ENCODE assay signal across 8 mouse cellular contexts in genomic region chr7:4844245-4844916, GRCm38 (mm10). TPM values are rescaled to one million over a fixed set of nuclear protein-coding genes. Genes with fewer than 3 reads are reported as not detected.
DNase-seq lines count a peak whose midpoint lies in the region; ATAC-seq and TF ChIP-seq lines count a peak whose summit lies in the region.

Gene Shisa7, minus strand, starts transcription at chr7:4844696.

- H3K4me3 ChIP-seq in heart, embryonic 12.5 days, result peak within 1 kb of the TSS; percentile 43
- H3K4me3 ChIP-seq in heart, adult 2 months, result no peak within 1 kb of the TSS
- peak within 1 kb of the TSS; percentile 64 for H3K4me3 ChIP-seq in hindbrain, embryonic 16.5 days (ENCODE audit: low read length)
- H3K4me3 ChIP-seq in liver, embryonic 16.5 days (ENCODE audit: low read depth, low read length), result no peak within 1 kb of the TSS

- peak within 1 kb of the TSS; percentile 40; the same call in 1 of the 2 replicates for H3K9ac ChIP-seq in heart, embryonic 12.5 days
- H3K9ac ChIP-seq in heart, adult 2 months (ENCODE audit: low read depth, low read length), result no peak within 1 kb of the TSS
- peak within 1 kb of the TSS; percentile 68 for H3K9ac ChIP-seq in hindbrain, embryonic 16.5 days (ENCODE audit: low read depth, low read length)
- no peak within 1 kb of the TSS for H3K9ac ChIP-seq in liver, embryonic 16.5 days (ENCODE audit: low read depth, low read length)

- H3K9me3 ChIP-seq in heart, embryonic 12.5 days (replicated peaks), result peaks cover 13% of the 10 kb centered on the region; the same call in 1 of the 2 replicates
- H3K9me3 ChIP-seq in hindbrain, embryonic 16.5 days (ENCODE audit: control insufficient read depth, low read length), result no peaks in the 10 kb centered on the region
- H3K9me3 ChIP-seq in liver, embryonic 16.5 days (replicated peaks; ENCODE audit: control insufficient read depth, low read length), result no peaks in the 10 kb centered on the region

- TF ChIP-seq EP300 in heart, adult 2 months (IDR thresholded peaks at IDR 0.05; ENCODE audit: insufficient read depth, low read depth, low read length), result no peak

- peaks cover 92% of the 10 kb centered on the region for H3K27me3 ChIP-seq in heart, embryonic 12.5 days (replicated peaks)
- peaks cover 12% of the 10 kb centered on the region for H3K27me3 ChIP-seq in heart, adult 2 months (ENCODE audit: control insufficient read depth, insufficient read depth, low read length)
- no peaks in the 10 kb centered on the region for H3K27me3 ChIP-seq in hindbrain, embryonic 16.5 days (replicated peaks; ENCODE audit: control insufficient read depth, insufficient read depth, low read length)
- peaks cover 56% of the 10 kb centered on the region for H3K27me3 ChIP-seq in liver, embryonic 16.5 days (ENCODE audit: control insufficient read depth, insufficient read depth, low read depth, low read length)

- TF ChIP-seq CTCF in heart, adult 2 months (IDR thresholded peaks at IDR 0.05), result no peak
- TF ChIP-seq CTCF in brain, embryonic 14.5 days (IDR thresholded peaks at IDR 0.05; ENCODE audit: borderline replicate concordance, extremely low read depth, insufficient read depth, insufficient read length), result no peak

- H3K36me3 ChIP-seq in heart, embryonic 12.5 days, result no peaks in the 10 kb centered on the region
- H3K36me3 ChIP-seq in heart, adult 2 months (ENCODE audit: control insufficient read depth, insufficient read depth, low read length), result no peaks in the 10 kb centered on the region
- no peaks in the 10 kb centered on the region for H3K36me3 ChIP-seq in hindbrain, embryonic 16.5 days (ENCODE audit: control insufficient read depth, insufficient read depth, low read length)
- no peaks in the 10 kb centered on the region for H3K36me3 ChIP-seq in liver, embryonic 16.5 days (ENCODE audit: control insufficient read depth, insufficient read depth)

- intact Hi-C loops in heart, adult 2 months (cut with DNase I), result no loop called here

- no peaks in the 10 kb centered on the region for H3K79me2 ChIP-seq in heart, adult 2 months (replicated peaks; ENCODE audit: control insufficient read depth, insufficient read depth, low read length)

- TF ChIP-seq POLR2A in heart, adult 2 months (IDR thresholded peaks at IDR 0.05; ENCODE audit: insufficient read depth, low read depth, low read length), result no peak
- TF ChIP-seq POLR2A in brain, embryonic 14.5 days (IDR thresholded peaks at IDR 0.05; ENCODE audit: borderline replicate concordance, extremely low read depth, insufficient read depth, insufficient read length, poor library complexity, severe bottlenecking), result no peak

- no peak for DNase-seq in heart, adult 2 months
- DNase-seq in brain, embryonic 14.5 days (ENCODE audit: low read depth), result no peak
- no peak for DNase-seq in gastrocnemius, adult 18-20 months (ENCODE audit: low spot score)
- DNase-seq in ovary, postnatal 10 days (ENCODE audit: low spot score), result no peak
- DNase-seq in thymus, adult 18-20 months, result no peak

- peaks cover 26% of the 10 kb centered on the region for H3K4me1 ChIP-seq in heart, embryonic 12.5 days (replicated peaks)
- no peaks in the 10 kb centered on the region for H3K4me1 ChIP-seq in heart, adult 2 months (ENCODE audit: control insufficient read depth, insufficient read depth, low read length)
- peaks cover 14% of the 10 kb centered on the region for H3K4me1 ChIP-seq in hindbrain, embryonic 16.5 days (ENCODE audit: control insufficient read depth, insufficient read depth, low read depth, low read length)
- H3K4me1 ChIP-seq in liver, embryonic 16.5 days (ENCODE audit: control insufficient read depth, low read depth, low read length), result no peaks in the 10 kb centered on the region; the same call in 1 of the 2 replicates

- peak within 1 kb of the TSS; percentile 73 for H3K4me2 ChIP-seq in heart, embryonic 12.5 days
- H3K4me2 ChIP-seq in hindbrain, embryonic 16.5 days (ENCODE audit: low read length), result peak within 1 kb of the TSS; percentile 72
- H3K4me2 ChIP-seq in liver, embryonic 16.5 days (ENCODE audit: low read depth, low read length), result peak within 1 kb of the TSS; percentile 17; the same call in 1 of the 2 replicates

- WGBS in heart, embryonic 12.5 days, result 2% methylated on average over 39 of the region's 41 CpGs
- whole genome bisulfite sequencing in heart, adult 2 months, result 3% methylated on average over 40 of the region's 41 CpGs
- WGBS in hindbrain, embryonic 16.5 days, result under 1% methylated on average over 41 of the region's 41 CpGs
- WGBS in liver, embryonic 16.5 days (ENCODE audit: insufficient replicate concordance), result 2% methylated on average over 41 of the region's 41 CpGs

- ATAC-seq in heart, embryonic 12.5 days (ENCODE audit: insufficient number of reproducible peaks, low FRiP score), result no peak
- peak; percentile 77 for ATAC-seq in hindbrain, embryonic 16.5 days
- no peak for ATAC-seq in liver, embryonic 16.5 days (ENCODE audit: low read depth)

- H3K27ac ChIP-seq in heart, embryonic 12.5 days (ENCODE audit: poor library complexity, severe bottlenecking), result no peak within 1 kb of the TSS
- no peak within 1 kb of the TSS for H3K27ac ChIP-seq in heart, adult 2 months
- H3K27ac ChIP-seq in hindbrain, embryonic 16.5 days (ENCODE audit: low read depth, low read length), result peak within 1 kb of the TSS; percentile 86
- no peak within 1 kb of the TSS for H3K27ac ChIP-seq in liver, embryonic 16.5 days (ENCODE audit: low read length)

RNA-seq across cellular contexts. Expression of gene Shisa7, which starts in this region (rescaled TPM):
- 0.05 TPM in 1 of 2 replicates, not detected in the other for polyA plus RNA-seq in heart, embryonic 12.5 days (2016; fragmentation: Nextera tagmentation; extraction: Ambion mirVana)
- total RNA-seq in heart, adult 2 months (2021), result under 1 TPM in 1 of 2 experiments, not detected in 1; 0.07 TPM
- 0.09 and 0.12 TPM in 2 replicates for polyA plus RNA-seq in heart, adult 2 months (2012; rRNA removed)
- 145 and 170 TPM in 2 replicates for polyA plus RNA-seq in brain, embryonic 14.5 days (2012; rRNA removed)
- 9.9 and 10.0 TPM in 2 replicates for polyA plus RNA-seq in hindbrain, embryonic 16.5 days (2015; fragmentation: Nextera tagmentation; extraction: Ambion mirVana)
- not detected in 2 replicates for polyA plus RNA-seq in liver, embryonic 16.5 days (2015; fragmentation: Nextera tagmentation; extraction: Ambion mirVana)
- not detected for total RNA-seq in gastrocnemius, adult 18-20 months (2021)

Comparison
In these comparisons a context has a peak if more than half of its experiments do, and no peak if none do; other contexts are left out.
1. RNA of gene Shisa7 (polyA plus RNA-seq): 145 to 170 TPM in brain, embryonic 14.5 days; 9.9 to 10.0 TPM in hindbrain, embryonic 16.5 days, 0.09 to 0.12 TPM in heart, adult 2 months, 0.05 TPM in heart, embryonic 12.5 days and not detected in liver, embryonic 16.5 days; every median in the first group is over 10 times any median in the second.
2. H3K4me3 ChIP-seq: peak in heart, embryonic 12.5 days (single experiment) and hindbrain, embryonic 16.5 days (single experiment); none in heart, adult 2 months (single experiment) and liver, embryonic 16.5 days (single experiment).
3. H3K9ac ChIP-seq: peak in heart, embryonic 12.5 days (single experiment) and hindbrain, embryonic 16.5 days (single experiment); none in heart, adult 2 months (single experiment) and liver, embryonic 16.5 days (single experiment).
4. H3K4me2 ChIP-seq: peak in every context shown above with its lines; median percentile 73 in heart, embryonic 12.5 days; 72 in hindbrain, embryonic 16.5 days; 17 in liver, embryonic 16.5 days.